Mouse (Mus musculus) cerebellum, adult 2 months (tissue): Measurements from ENCODE around the gene Pnck.

ENCODE experiments used
- CTCF ChIP-seq: fragments of 200-500 bp; IDR thresholded peaks from 2 replicates; pipeline ENCODE4 v1.5.1; 2011; ENCODE audit warnings: low read depth, mild to moderate bottlenecking, control low read depth, low read length, moderate library complexity, borderline replicate concordance; ENCODE audit not compliant: insufficient read depth
- POLR2A ChIP-seq: fragments of 200-500 bp; IDR thresholded peaks from 2 replicates; pipeline ENCODE4 v1.6.1; 2011; ENCODE audit warnings: low read length, control low read depth, borderline replicate concordance; ENCODE audit not compliant: insufficient read depth

- TF ChIP-seq CTCF (no peak), POLR2A (no peak)
Observed at GRCm38 (mm10) chrX:73658936-73659574, 862 bp downstream of the Pnck start.
